Mouse (Mus musculus) erythroblast, adult 5-6 weeks (primary cell): Measurements from ENCODE around the gene Gpr157. TPM values are rescaled to one million over a fixed set of nuclear protein-coding genes. Genes with fewer than 3 reads are reported as not detected.

ENCODE experiments used
- ATAC-seq: replicated peaks from 2 replicates; pipeline ENCODE4 v1.8.0; 2016; ENCODE audit warnings: moderate number of reproducible peaks, mild to moderate bottlenecking, moderate TSS enrichment, inconsistent platforms; ENCODE audit not compliant: poor library complexity, low FRiP score, severe bottlenecking
- total RNA-seq, 2 experiments: library from RNA; stranded (forward) in 1 of 2; stranded (reverse) in 1 of 2; fragments of 150-400 nt in 1 of 2; fragments of 200-764, 138-1000 nt in 1 of 2; gene quantifications; 2 replicates each; pipeline versions ENCODE4 v1.2.3 to v1.2.4; 2015 to 2017; ENCODE audit warnings: low replicate concordance in 2 of 2

Gpr157 gene
- total RNA-seq, 2 experiments from 2014 or later: 0.19 to 0.43 TPM

DNA sequence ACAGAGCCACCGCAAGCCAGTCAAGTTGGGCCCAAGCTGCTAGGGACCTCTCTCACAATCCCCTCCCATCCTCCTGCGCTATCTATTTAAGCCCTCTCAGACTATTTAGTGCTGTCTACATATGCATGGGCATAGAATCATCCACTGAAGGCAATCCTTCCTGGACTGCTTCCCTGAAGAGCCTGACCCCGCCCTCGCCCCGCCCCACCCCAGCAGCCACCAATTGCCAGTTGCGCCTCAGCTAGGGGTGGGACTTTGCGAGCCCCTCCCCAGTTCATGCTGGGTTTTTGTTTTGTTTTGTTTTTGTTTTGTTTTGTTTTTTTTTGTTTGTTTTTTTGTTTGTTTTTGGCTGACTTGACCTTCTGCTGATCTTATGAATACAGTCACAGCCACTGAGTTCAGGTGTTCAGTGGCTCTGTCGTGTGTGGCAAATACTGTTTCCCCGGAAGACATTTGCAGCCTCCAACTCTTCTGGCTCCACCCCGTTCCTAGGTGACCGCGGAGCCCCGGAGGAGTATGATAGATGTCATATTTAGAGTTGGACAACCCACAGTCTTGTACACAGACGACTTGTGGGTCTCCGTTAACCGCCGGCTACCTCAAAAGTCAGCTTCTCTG is 20.4 kb upstream of the Gpr157 start:
- ATAC-seq: no peak

DNA sequence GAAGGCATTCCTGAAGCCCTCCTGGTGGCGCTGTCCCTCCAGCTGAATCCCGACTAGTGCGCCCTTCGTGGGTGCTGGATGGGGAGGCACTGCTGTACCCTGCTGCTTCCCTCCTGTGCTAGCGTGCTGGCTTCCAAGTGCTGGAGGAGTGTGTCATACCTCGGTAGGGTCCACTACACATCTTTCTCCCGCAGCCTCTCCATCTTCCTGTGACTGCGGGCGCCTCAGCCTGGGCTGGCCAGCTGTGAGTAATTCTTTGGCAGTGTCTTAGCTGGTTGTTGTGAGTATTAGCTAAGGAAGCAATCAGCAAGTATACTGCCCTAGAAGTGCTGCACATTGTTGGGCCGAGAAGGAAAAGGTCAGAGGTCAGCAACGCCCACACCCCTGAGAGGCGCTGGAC is 18.9 kb upstream of the Gpr157 start:
- ATAC-seq: no peak

DNA sequence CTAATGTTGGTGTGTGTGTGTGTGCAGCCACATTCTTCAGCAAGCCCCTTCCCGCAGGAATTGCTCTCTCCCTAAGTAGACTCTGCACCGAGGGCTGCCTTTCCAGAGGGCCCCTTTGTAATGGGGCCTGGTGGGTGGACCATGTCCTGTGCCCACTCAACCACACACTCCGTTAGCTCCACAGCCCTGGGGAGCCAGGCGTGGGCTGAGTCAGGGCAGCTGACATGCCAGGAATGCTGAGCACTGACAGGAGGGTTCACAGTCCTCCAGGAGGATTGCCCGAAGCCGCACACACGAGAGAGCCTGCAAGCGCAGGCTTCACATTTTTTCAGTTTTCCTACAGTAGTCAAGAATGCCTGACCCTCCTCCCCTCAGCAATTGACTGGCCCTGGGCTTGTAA is 17.0 kb upstream of the Gpr157 start:
- ATAC-seq: no peak

DNA sequence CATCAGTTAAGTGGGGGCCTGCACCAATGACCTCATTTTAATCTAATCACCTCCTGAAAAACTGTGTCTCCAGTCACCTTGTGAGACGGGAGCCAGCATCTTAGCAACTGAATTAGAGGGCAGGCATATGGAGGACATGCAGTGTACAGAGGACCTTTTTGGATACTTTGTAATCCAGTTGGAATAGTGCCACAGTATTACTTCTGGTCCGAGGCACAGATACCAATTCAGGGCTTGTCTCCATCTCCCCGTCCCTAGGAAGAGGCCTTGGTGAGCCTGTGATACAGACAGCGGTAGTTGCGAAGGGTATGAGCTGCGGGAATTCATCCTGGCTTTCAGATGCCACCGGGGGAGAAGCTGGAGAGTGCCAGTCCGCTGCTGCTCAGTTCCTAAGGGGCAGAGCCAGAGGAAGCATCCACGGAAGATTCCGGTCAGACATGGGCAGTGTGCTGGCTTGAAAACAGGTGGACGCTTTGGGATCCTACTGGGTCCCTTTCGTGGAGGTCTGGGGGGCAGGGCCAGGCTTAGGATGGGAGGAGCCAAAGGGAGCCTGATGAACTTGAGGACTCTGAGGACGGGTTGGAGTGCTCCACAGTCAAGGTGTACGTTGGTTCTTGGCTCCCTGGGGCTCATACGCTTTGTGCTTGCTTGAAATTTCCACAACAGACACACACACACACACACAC is 14.6 kb upstream of the Gpr157 start:
- no peak for ATAC-seq

- no peak; the same call in 1 of the 2 replicates for ATAC-seq
Observed at GRCm38 (mm10) chr4:150073102-150073473, 14.1 kb upstream of the Gpr157 start.

DNA sequence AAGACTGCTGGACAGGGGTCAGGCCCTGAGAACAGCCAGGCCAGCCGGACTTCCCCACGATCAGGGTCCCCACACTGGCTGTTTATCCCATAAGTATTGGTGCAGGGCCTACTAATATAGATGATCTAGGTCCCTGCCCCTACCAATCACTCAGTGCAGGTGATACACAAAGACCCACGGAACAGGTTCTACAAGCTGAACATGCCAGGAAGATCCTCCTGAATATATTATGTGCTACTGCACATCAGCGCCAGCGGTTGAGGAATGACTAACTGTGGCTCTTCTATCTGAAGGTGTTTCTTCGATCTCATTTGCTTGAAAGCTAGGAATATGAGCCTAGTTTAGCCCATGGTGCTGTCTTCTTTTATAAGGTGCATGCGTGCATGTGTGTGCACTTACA is 11.8 kb upstream of the Gpr157 start:
- no peak for ATAC-seq

DNA sequence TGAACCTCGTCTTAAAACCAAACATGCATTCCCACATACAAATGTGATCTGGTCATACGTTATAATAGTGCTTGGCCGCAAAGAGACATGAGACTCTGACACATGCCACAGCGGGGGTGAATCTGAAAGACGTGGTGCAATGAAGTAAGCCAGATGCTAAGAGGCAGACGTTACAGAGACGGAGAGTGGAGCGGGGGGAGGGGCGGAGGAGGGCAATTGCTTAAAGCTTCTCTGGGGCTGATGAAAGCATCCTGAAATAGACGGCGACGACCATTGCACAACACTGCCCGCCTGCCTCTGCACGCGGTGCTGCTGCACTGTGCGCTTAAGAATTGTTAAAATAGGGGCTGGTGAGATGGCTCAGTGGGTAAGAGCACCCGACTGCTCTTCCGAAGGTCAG is 11.0 kb upstream of the Gpr157 start:
- ATAC-seq: no peak

- ATAC-seq: no peak
Observed at GRCm38 (mm10) chr4:150078646-150079045, 8.5 kb upstream of the Gpr157 start.

DNA sequence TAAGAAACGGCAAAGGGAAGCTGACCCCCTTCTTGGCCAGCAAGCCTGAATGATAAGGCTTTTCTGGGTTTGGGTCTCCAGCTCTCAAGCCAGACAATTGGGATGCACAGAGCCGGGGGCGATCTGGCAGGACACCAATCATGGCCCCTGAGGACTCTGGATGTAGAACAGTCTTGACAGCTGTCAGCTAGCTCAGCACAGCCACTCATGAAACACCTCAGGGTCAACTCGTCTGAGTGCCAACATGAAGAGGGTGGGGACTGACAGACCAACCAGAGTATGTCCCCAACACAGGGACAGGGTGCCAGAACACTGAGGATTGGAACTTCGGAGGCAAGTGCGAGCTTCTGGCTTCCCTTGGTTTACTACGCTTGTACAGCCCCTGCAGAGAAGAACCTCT is 7.9 kb upstream of the Gpr157 start:
- ATAC-seq: no peak

GRCm38 (mm10) chr4:150080330-150080967 is 6.7 kb upstream of the Gpr157 start:
- ATAC-seq: no peak

GRCm38 (mm10) chr4:150085366-150085765 is 1.8 kb upstream of the Gpr157 start:
- no peak for ATAC-seq

GRCm38 (mm10) chr4:150086841-150087160 is 364 bp upstream of the Gpr157 start:
- no peak for ATAC-seq

DNA sequence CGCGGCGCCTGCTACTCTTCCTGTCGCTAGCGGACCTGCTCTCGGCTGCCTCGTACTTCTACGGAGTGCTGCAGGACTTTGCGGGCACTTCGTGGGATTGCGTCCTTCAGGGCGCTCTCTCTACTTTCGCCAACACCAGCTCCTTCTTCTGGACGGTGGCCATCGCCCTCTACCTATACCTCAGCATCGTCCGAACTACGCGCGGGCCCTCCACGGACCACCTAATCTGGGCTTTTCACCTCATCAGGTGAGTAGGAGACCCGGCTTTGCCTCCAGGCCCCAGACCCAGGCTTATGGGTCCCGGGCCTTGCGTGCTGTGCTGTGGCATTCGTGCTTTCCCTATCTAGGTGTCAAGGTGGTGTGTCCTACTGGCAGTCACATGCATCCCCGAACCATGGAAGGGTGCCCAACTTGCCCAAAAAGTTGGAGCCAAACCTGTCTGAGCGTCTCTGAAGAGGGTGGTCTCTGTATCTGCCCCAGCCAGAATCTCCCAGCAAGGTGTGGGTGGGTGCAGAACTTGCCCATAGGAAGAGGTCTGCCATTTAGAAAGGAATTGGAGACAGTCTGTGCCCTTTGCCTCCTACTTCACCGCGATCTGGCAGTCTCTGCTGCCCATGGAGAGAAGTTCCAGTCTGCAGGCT is 845 bp downstream of the Gpr157 start:
- ATAC-seq: no peak

DNA sequence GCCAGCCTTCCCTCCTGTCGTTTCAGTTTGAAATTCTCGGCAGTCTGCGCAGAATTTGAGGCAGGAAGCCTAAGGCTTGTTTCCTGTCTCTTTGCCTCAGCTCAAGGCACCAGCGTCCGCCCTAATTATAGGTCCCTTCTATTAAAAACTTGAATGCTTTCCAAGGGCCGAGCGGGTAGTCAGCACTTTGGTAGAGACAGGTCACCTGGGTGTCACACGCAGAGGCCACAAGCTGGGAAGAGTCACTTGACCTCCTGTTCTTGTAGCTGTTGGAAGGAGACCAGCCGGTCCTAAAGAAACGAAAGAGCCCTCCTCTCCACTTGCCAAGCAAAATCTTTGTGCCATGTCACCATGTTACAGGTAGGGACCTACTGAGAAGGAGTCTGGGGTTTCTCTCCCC is 2.0 kb downstream of the Gpr157 start:
- ATAC-seq: no peak

GRCm38 (mm10) chr4:150091887-150092582 is 4.9 kb downstream of the Gpr157 start:
- ATAC-seq: no peak

DNA sequence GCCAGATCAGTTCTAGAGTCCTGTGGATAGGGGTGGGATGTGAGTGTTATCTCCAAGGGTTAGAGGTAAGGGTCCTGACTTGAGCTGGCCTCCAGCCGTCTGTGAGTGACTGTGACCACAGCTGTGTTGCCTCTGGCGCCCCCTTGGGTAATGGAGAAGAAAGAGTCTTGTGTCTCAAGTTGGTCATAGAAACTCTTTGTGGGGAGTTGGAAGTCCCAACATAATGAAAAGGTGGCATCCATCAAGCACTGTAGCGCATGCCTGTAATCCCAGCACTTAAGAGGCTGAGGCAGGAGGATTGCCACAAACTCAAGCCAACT is 5.4 kb downstream of the Gpr157 start:
- no peak for ATAC-seq

DNA sequence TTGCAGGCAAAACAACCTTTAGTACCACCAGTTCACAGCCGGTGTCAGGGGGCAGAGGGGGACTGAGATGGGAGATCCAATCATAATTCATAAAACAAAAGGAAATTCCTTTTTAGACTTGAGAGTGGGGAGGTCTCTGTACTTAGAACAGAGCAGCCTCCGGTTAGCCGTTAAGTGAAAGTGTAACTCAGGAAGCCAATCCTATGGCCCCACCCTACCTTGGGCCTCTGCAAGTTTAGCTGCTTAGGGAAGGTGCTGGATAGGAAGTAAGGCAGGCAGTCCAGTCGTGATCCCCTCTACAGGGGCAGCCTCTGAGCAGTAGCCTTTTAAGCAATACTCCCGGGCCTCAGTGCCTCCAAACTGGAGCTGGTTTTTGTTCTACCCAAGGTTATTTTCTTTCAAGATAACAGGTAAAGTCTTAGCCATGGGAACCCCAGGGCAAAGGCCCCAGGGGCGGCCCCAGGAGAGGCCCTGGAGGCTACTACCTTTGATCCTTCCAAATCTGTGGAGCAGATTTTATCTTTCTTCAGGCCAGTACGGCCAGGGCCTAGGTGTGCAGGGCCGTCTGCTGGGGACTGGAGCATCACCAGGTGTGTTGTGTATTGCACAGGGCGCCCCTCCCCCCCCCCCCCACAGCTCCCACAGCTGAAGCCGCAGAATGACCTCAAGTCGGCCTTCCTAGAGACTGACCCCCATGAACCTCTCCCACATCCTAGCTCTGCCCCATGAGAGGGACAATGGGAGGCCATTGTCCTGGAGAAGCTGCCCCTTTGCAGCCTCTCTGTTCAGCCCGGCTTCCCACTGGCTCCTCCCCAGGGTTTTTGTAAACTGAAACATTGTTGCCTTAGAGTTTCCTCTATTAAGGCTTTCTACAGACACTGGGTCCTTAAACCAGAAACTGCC is 6.6 kb downstream of the Gpr157 start:
- ATAC-seq: no peak

GRCm38 (mm10) chr4:150094463-150094789 is 7.3 kb downstream of the Gpr157 start:
- no peak for ATAC-seq

GRCm38 (mm10) chr4:150096309-150096708 is 9.1 kb downstream of the Gpr157 start:
- no peak for ATAC-seq

GRCm38 (mm10) chr4:150097847-150098246 is 10.7 kb downstream of the Gpr157 start:
- ATAC-seq: no peak
